Mouse (Mus musculus): ENCODE measurements around the gene Ppp6r2.

DNA sequence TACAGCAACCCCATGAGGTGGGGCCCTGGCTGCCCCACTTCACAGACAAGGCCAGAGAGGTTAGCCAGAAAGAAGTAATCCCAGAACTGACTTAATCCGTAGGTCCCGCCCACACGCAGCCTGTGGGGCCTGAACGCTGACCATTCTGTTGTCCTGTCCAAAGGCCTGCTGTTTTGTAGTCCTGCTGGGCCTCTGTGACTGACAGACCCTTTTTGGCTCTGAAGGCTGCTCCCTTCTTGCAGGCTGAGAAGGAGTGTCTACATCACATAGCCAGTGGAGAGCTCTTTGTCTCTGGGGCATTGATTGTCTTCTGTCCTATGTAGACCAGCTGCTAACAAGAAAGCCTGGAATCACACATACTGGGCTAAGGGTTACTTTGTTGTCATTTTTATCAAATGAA, 44.0 kb downstream of the Ppp6r2 start:
- TF ChIP-seq USF1 (IDR thresholded peaks at IDR 0.05; ENCODE audit: low read depth) (no peak), CTCF (IDR thresholded peaks at IDR 0.05; ENCODE audit: control insufficient read depth, insufficient read depth, insufficient read length) (no peak), CEBPB (IDR thresholded peaks at IDR 0.05; ENCODE audit: low read depth) (no peak), MAX (IDR thresholded peaks at IDR 0.05) (no peak), FOSL1 (IDR thresholded peaks at IDR 0.05; ENCODE audit: insufficient read depth, low read length, poor library complexity, severe bottlenecking) (no peak)

All from C2C12 (cell line).